Mouse (Mus musculus): Measurements from ENCODE around the gene Coro2b. TPM values are rescaled to one million over a fixed set of nuclear protein-coding genes. Genes with fewer than 3 reads are reported as not detected.

Coro2b gene
- polyA plus RNA-seq, 1 experiment from 2014 or later, result 9.6 TPM

GRCm38 (mm10) chr9:62373222-62374123 lies 163.4 kb downstream of the Coro2b start:
- H3K27me3 ChIP-seq (replicated peaks), result no peaks in the 10 kb centered on the region
- WGBS, result 54% methylated on average over 18 of the region's 18 CpGs
- no peak for ATAC-seq (ENCODE audit: insufficient read depth, low FRiP score, low read depth)
- peaks cover 40% of the 10 kb centered on the region for H3K36me3 ChIP-seq
- 0 out of 2 replicates have a peak overlapping the region, but pooled peaks have one; percentile 5 for H3K4me2 ChIP-seq
- H3K9me3 ChIP-seq, result no peaks in the 10 kb centered on the region
- H3K27ac ChIP-seq, result peak overlapping the region; percentile 68
- H3K4me3 ChIP-seq (replicated peaks), result no peak overlapping the region
- peaks cover 59% of the 10 kb centered on the region for H3K4me1 ChIP-seq
- no peak overlapping the region for H3K9ac ChIP-seq

GRCm38 (mm10) chr9:62372556-62373221 lies 164.2 kb downstream of the Coro2b start:
- no peak for ATAC-seq (ENCODE audit: insufficient read depth, low FRiP score, low read depth)
- H3K27ac ChIP-seq, result peak overlapping the region; percentile 53; the same call in 1 of the 2 replicates

GRCm38 (mm10) chr9:62371745-62372555 lies 164.9 kb downstream of the Coro2b start:
- WGBS, result 56% methylated on average over 16 of the region's 16 CpGs
- Histone ChIP-seq H3K4me1 (peaks cover 70% of the 10 kb centered on the region), H3K27ac (no peak overlapping the region), H3K27me3 (replicated peaks) (no peaks in the 10 kb centered on the region), H3K36me3 (peaks cover 30% of the 10 kb centered on the region), H3K9ac (no peak overlapping the region), H3K4me2 (no peak overlapping the region), H3K4me3 (replicated peaks) (no peak overlapping the region), H3K9me3 (no peaks in the 10 kb centered on the region)
- no peak for ATAC-seq (ENCODE audit: insufficient read depth, low FRiP score, low read depth)

More at GRCm38 (mm10) chr9:62372556-62373221, 164.2 kb downstream of the Coro2b start:
- H3K4me1 ChIP-seq, result peaks cover 64% of the 10 kb centered on the region
- no peaks in the 10 kb centered on the region for H3K27me3 ChIP-seq (replicated peaks)
- no peak overlapping the region for H3K4me2 ChIP-seq
- WGBS, result 79% methylated on average over 9 of the region's 9 CpGs
- H3K9me3 ChIP-seq, result no peaks in the 10 kb centered on the region
- H3K9ac ChIP-seq, result no peak overlapping the region
- H3K4me3 ChIP-seq (replicated peaks), result no peak overlapping the region
- peaks cover 36% of the 10 kb centered on the region for H3K36me3 ChIP-seq

GRCm38 (mm10) chr9:62370648-62371280 lies 166.1 kb downstream of the Coro2b start:
- H3K4me1 ChIP-seq, result peaks cover 82% of the 10 kb centered on the region
- H3K36me3 ChIP-seq, result peaks cover 20% of the 10 kb centered on the region
- no peaks in the 10 kb centered on the region for H3K27me3 ChIP-seq (replicated peaks)
- ATAC-seq (ENCODE audit: insufficient read depth, low FRiP score, low read depth), result no peak; the same call in 1 of the 2 replicates
- no peak overlapping the region for H3K9ac ChIP-seq
- H3K27ac ChIP-seq, result no peak overlapping the region
- H3K4me3 ChIP-seq (replicated peaks), result no peak overlapping the region
- H3K4me2 ChIP-seq, result no peak overlapping the region
- no peaks in the 10 kb centered on the region for H3K9me3 ChIP-seq
- 65% methylated on average over 6 of the region's 6 CpGs for WGBS

GRCm38 (mm10) chr9:62370186-62370585 lies 166.7 kb downstream of the Coro2b start:
- Histone ChIP-seq H3K4me1 (peaks cover 85% of the 10 kb centered on the region), H3K27me3 (replicated peaks) (no peaks in the 10 kb centered on the region), H3K4me2 (no peak overlapping the region), H3K27ac (no peak overlapping the region), H3K9me3 (no peaks in the 10 kb centered on the region), H3K9ac (no peak overlapping the region), H3K4me3 (replicated peaks) (no peak overlapping the region), H3K36me3 (peaks cover 14% of the 10 kb centered on the region)
- ATAC-seq (ENCODE audit: insufficient read depth, low FRiP score, low read depth), result no peak
- 60% methylated on average over 9 of the region's 9 CpGs for WGBS

Other genes with a start within 250 kb of the Coro2b start
- 163 and 179 TPM in 2 replicates for gene Anp32a, start 195.8 kb downstream of the Coro2b start, polyA plus RNA-seq (2015; fragmentation: Nextera tagmentation; extraction: Ambion mirVana)
- 1.4 and 2.2 TPM in 2 replicates for gene Itga11, start 140.8 kb upstream of the Coro2b start, polyA plus RNA-seq (2015; fragmentation: Nextera tagmentation; extraction: Ambion mirVana)

Data from stomach, embryonic 15.5 days (tissue).